12 mouse cellular contexts compared by ENCODE assay signal in genomic region chr16:39071431-39071830, GRCm38 (mm10).
"Had no signal": no experiment of that assay in that cellular context is flagged by ENCODE, and none has a peak within 500 bp of the region (broad histone marks: within the 10 kb centered on the region; RNA-seq: fewer than 3 reads in every experiment).

No protein-coding gene starts in this region.

- DNase-seq: kidney, adult 2 months; kidney, postnatal 25 days; layer of hippocampus, adult 9-11 months; left cerebral cortex, postnatal 4 days; lung, adult 18-20 months; right cerebral cortex, adult 18-20 months; right cerebral cortex, postnatal 25 days; thymus, postnatal 36 days had no signal

- H3K9me3 ChIP-seq: limb, embryonic 13.5 days; midbrain, embryonic 15.5 days; neural tube, embryonic 13.5 days had no signal

- H3K36me3 ChIP-seq: limb, embryonic 13.5 days; midbrain, embryonic 15.5 days; neural tube, embryonic 13.5 days had no signal

- H3K27ac ChIP-seq: limb, embryonic 13.5 days; liver, embryonic 14.5 days; midbrain, embryonic 15.5 days; neural tube, embryonic 13.5 days had no signal

- H3K9ac ChIP-seq: limb, embryonic 13.5 days; liver, embryonic 14.5 days; midbrain, embryonic 15.5 days; neural tube, embryonic 13.5 days had no signal

- H3K4me2 ChIP-seq: limb, embryonic 13.5 days; midbrain, embryonic 15.5 days; neural tube, embryonic 13.5 days had no signal

- H3K4me1 ChIP-seq: limb, embryonic 13.5 days; midbrain, embryonic 15.5 days had no signal

- H3K4me3 ChIP-seq: limb, embryonic 13.5 days; midbrain, embryonic 15.5 days; neural tube, embryonic 13.5 days had no signal

- ATAC-seq: midbrain, embryonic 15.5 days had no signal

- H3K27me3 ChIP-seq: limb, embryonic 13.5 days; midbrain, embryonic 15.5 days; neural tube, embryonic 13.5 days had no signal
